Mouse (Mus musculus) lung, embryonic 16.5 days (tissue): ENCODE data around the gene Galns. TPM values are rescaled to one million over a fixed set of nuclear protein-coding genes. Genes with fewer than 3 reads are reported as not detected.
A peak's percentile ranks its signal among the peaks of the same experiment; 100 is the strongest.

Source experiments
- ATAC-seq: fragments of 200-750 bp; cut with Nextera tagmentation; 2 replicates; pipeline ENCODE4 v1.8.0; 2017; ENCODE audit warnings: low read depth, mild to moderate bottlenecking, moderate library complexity
- H3K27ac ChIP-seq: fragments of 300-500 bp; sonication (generic); 2 replicates; pipeline ENCODE4 v1.5.1; 2014; ENCODE audit warnings: mild to moderate bottlenecking, control low read depth, low read length
- H3K27me3 ChIP-seq: fragments of 300-500 bp; sonication (generic); 2 replicates; pipeline ENCODE4 v1.6.1; 2014; ENCODE audit warnings: low read depth, low read length, mixed read lengths; ENCODE audit not compliant: control insufficient read depth, insufficient read depth
- H3K36me3 ChIP-seq: fragments of 300-500 bp; sonication (generic); 2 replicates; pipeline ENCODE4 v1.6.1; 2014; ENCODE audit warnings: low read length; ENCODE audit not compliant: control insufficient read depth, insufficient read depth
- H3K4me1 ChIP-seq: fragments of 300-500 bp; sonication (generic); replicated peaks from 2 replicates; pipeline ENCODE4 v1.6.1; 2014; ENCODE audit warnings: low read length, mixed read lengths; ENCODE audit not compliant: control insufficient read depth, insufficient read depth
- H3K4me2 ChIP-seq: fragments of 300-500 bp; sonication (generic); 2 replicates; pipeline ENCODE4 v1.6.1; 2014; ENCODE audit warnings: low read depth, low read length, control low read depth
- H3K4me3 ChIP-seq: fragments of 300-500 bp; sonication (generic); 2 replicates; pipeline ENCODE4 v1.5.1; 2014; ENCODE audit warnings: mild to moderate bottlenecking, low read length, control low read depth
- H3K9ac ChIP-seq: fragments of 300-500 bp; sonication (generic); 2 replicates; pipeline ENCODE4 v1.6.1; 2014; ENCODE audit warnings: low read length, control low read depth
- H3K9me3 ChIP-seq: fragments of 300-500 bp; sonication (generic); 2 replicates; pipeline ENCODE4 v1.6.1; 2016; ENCODE audit warnings: low read length; ENCODE audit not compliant: control insufficient read depth
- WGBS: fragments of 180-500 bp; shearing (Covaris S2); extraction: QIAGEN DNeasy Blood & Tissue Kit; methylation state at CpG from one replicate; pipeline ENCODE4 v1.1.7; 2014; 5-methylcytosine and 5-hydroxymethylcytosine counted together
- polyA plus RNA-seq: library from polyadenylated mRNA; unstranded; fragments of >200 nt; fragmentation: Nextera tagmentation; extraction: Ambion mirVana; gene quantifications from 2 replicates; pipeline ENCODE4 v1.2.1, GENCODE M21; 2015

The Galns gene
- polyA plus RNA-seq, 1 experiment from 2014 or later, result 15.0 TPM

- no peaks in the 10 kb centered on the region for H3K27me3 ChIP-seq
- H3K27ac ChIP-seq, result no peak overlapping the region
- H3K4me3 ChIP-seq, result no peak overlapping the region
- no peaks in the 10 kb centered on the region for H3K9me3 ChIP-seq
- ATAC-seq, result no peak
- 63% methylated on average over 15 of the region's 15 CpGs for WGBS
- no peak overlapping the region for H3K4me2 ChIP-seq
- no peak overlapping the region for H3K9ac ChIP-seq
- H3K36me3 ChIP-seq, result 0 out of 2 replicates have a peak, but pooled peaks cover 2% of the 10 kb centered on the region
- no peaks in the 10 kb centered on the region; the same call in 1 of the 2 replicates for H3K4me1 ChIP-seq
Measured at GRCm38 (mm10) chr8:122648192-122648970, 37.1 kb upstream of the Galns start.

GRCm38 (mm10) chr8:122646337-122646736 is 35.1 kb upstream of the Galns start:
- Histone ChIP-seq H3K4me1 (peaks cover 5% of the 10 kb centered on the region; the same call in 1 of the 2 replicates), H3K4me2 (no peak overlapping the region), H3K4me3 (no peak overlapping the region), H3K27me3 (no peaks in the 10 kb centered on the region), H3K27ac (no peak overlapping the region), H3K36me3 (0 out of 2 replicates have a peak, but pooled peaks cover 4% of the 10 kb centered on the region), H3K9me3 (no peaks in the 10 kb centered on the region), H3K9ac (no peak overlapping the region)
- WGBS, result 82% methylated on average over 16 of the region's 16 CpGs
- ATAC-seq, result no peak

GRCm38 (mm10) chr8:122644175-122644954 is 33.1 kb upstream of the Galns start:
- H3K27me3 ChIP-seq, result no peaks in the 10 kb centered on the region
- H3K4me1 ChIP-seq, result peaks cover 19% of the 10 kb centered on the region
- WGBS, result 62% methylated on average over 6 of the region's 6 CpGs
- no peak overlapping the region for H3K27ac ChIP-seq
- H3K4me3 ChIP-seq, result no peak overlapping the region
- no peak for ATAC-seq
- H3K4me2 ChIP-seq, result no peak overlapping the region
- 0 out of 2 replicates have a peak, but pooled peaks cover 4% of the 10 kb centered on the region for H3K36me3 ChIP-seq
- H3K9me3 ChIP-seq, result no peaks in the 10 kb centered on the region
- no peak overlapping the region for H3K9ac ChIP-seq

- no peak overlapping the region for H3K27ac ChIP-seq
- H3K9me3 ChIP-seq, result no peaks in the 10 kb centered on the region
- WGBS, result 42% methylated on average over 9 of the region's 9 CpGs
- peaks cover 28% of the 10 kb centered on the region for H3K4me1 ChIP-seq
- H3K36me3 ChIP-seq, result 0 out of 2 replicates have a peak, but pooled peaks cover 2% of the 10 kb centered on the region
- no peak overlapping the region for H3K9ac ChIP-seq
- no peak for ATAC-seq
- H3K27me3 ChIP-seq, result no peaks in the 10 kb centered on the region
- H3K4me3 ChIP-seq, result no peak overlapping the region
- no peak overlapping the region for H3K4me2 ChIP-seq
Measured at GRCm38 (mm10) chr8:122642071-122642470, 30.8 kb upstream of the Galns start.

- H3K4me3 ChIP-seq, result no peak overlapping the region
- H3K36me3 ChIP-seq, result 0 out of 2 replicates have a peak, but pooled peaks cover 2% of the 10 kb centered on the region
- ATAC-seq, result no peak
- no peaks in the 10 kb centered on the region for H3K9me3 ChIP-seq
- WGBS, result 64% methylated on average over 15 of the region's 15 CpGs
- no peak overlapping the region for H3K27ac ChIP-seq
- H3K4me1 ChIP-seq, result peaks cover 30% of the 10 kb centered on the region
- H3K27me3 ChIP-seq, result no peaks in the 10 kb centered on the region
- H3K9ac ChIP-seq, result no peak overlapping the region
- no peak overlapping the region for H3K4me2 ChIP-seq
Measured at GRCm38 (mm10) chr8:122641406-122641805, 30.1 kb upstream of the Galns start.

GRCm38 (mm10) chr8:122640825-122641224 is 29.6 kb upstream of the Galns start:
- H3K36me3 ChIP-seq, result 0 out of 2 replicates have a peak, but pooled peaks cover 2% of the 10 kb centered on the region
- peaks cover 30% of the 10 kb centered on the region for H3K4me1 ChIP-seq
- H3K27ac ChIP-seq, result no peak overlapping the region
- no peaks in the 10 kb centered on the region for H3K9me3 ChIP-seq
- ATAC-seq, result no peak
- H3K27me3 ChIP-seq, result no peaks in the 10 kb centered on the region
- 79% methylated on average over 4 of the region's 4 CpGs for WGBS
- no peak overlapping the region for H3K4me2 ChIP-seq
- H3K9ac ChIP-seq, result no peak overlapping the region
- H3K4me3 ChIP-seq, result no peak overlapping the region

GRCm38 (mm10) chr8:122639521-122640248 is 28.4 kb upstream of the Galns start:
- no peak overlapping the region for H3K4me2 ChIP-seq
- H3K27ac ChIP-seq, result peak overlapping the region; percentile 33
- ATAC-seq, result peak; percentile 87
- no peaks in the 10 kb centered on the region for H3K9me3 ChIP-seq
- no peak overlapping the region for H3K9ac ChIP-seq
- no peaks in the 10 kb centered on the region for H3K27me3 ChIP-seq
- H3K4me1 ChIP-seq, result peaks cover 30% of the 10 kb centered on the region
- no peak overlapping the region for H3K4me3 ChIP-seq
- 21% methylated on average over 16 of the region's 16 CpGs for WGBS
- H3K36me3 ChIP-seq, result 0 out of 2 replicates have a peak, but pooled peaks cover 2% of the 10 kb centered on the region

GRCm38 (mm10) chr8:122638601-122639000 is 27.3 kb upstream of the Galns start:
- H3K4me1 ChIP-seq, result peaks cover 30% of the 10 kb centered on the region
- ATAC-seq, result no peak
- H3K9ac ChIP-seq, result no peak overlapping the region
- no peak overlapping the region for H3K4me2 ChIP-seq
- 64% methylated on average over 16 of the region's 16 CpGs for WGBS
- H3K9me3 ChIP-seq, result no peaks in the 10 kb centered on the region
- H3K36me3 ChIP-seq, result 0 out of 2 replicates have a peak, but pooled peaks cover 5% of the 10 kb centered on the region
- no peak overlapping the region for H3K4me3 ChIP-seq
- no peaks in the 10 kb centered on the region for H3K27me3 ChIP-seq
- no peak overlapping the region for H3K27ac ChIP-seq
